Mouse (Mus musculus): ENCODE results near the gene Tmem240.
"Not testable (repeated sequence)": the region's sequence is repeated elsewhere in the genome, so short reads cannot be mapped to it uniquely, and the experiment has no call there.

The Tmem240 gene

GRCm38 (mm10) chr4:155734350-155734941 is at the start of gene Tmem240:
Gene Tmem240 (plus strand): TSS chr4:155734800.
- peak; percentile 87 for DNase-seq (ENCODE audit: low spot score)

- DNase-seq (ENCODE audit: low spot score): not testable (repeated sequence)
Measured at GRCm38 (mm10) chr4:155687764-155688163, 46.8 kb upstream of the Tmem240 start.

- no peak for DNase-seq (ENCODE audit: low spot score)
Measured at GRCm38 (mm10) chr4:155690571-155691375, 43.8 kb upstream of the Tmem240 start.

- no peak for DNase-seq (ENCODE audit: low spot score)
Measured at GRCm38 (mm10) chr4:155692421-155692820, 42.2 kb upstream of the Tmem240 start.

- DNase-seq (ENCODE audit: low spot score): peak; percentile 72
Measured at GRCm38 (mm10) chr4:155694111-155694481, 40.5 kb upstream of the Tmem240 start, which contains the start of gene Fndc10. Gene Fndc10 (plus strand): TSS chr4:155694342.

- DNase-seq (ENCODE audit: low spot score): peak; percentile 73
Measured at GRCm38 (mm10) chr4:155694482-155695401, 39.9 kb upstream of the Tmem240 start.

GRCm38 (mm10) chr4:155695531-155696062 is 39.0 kb upstream of the Tmem240 start:
- DNase-seq (ENCODE audit: low spot score): no peak

- DNase-seq (ENCODE audit: low spot score): no peak
Measured at GRCm38 (mm10) chr4:155696261-155697255, 38.0 kb upstream of the Tmem240 start.

GRCm38 (mm10) chr4:155700425-155700824 is 34.2 kb upstream of the Tmem240 start:
- DNase-seq (ENCODE audit: low spot score): peak; percentile 51

- no peak for DNase-seq (ENCODE audit: low spot score)
Measured at GRCm38 (mm10) chr4:155703425-155703929, 31.1 kb upstream of the Tmem240 start.

- peak; percentile 96 for DNase-seq (ENCODE audit: low spot score)
Measured at GRCm38 (mm10) chr4:155704721-155705591, 29.6 kb upstream of the Tmem240 start, which contains the start of gene Ssu72. Gene Ssu72 (plus strand): TSS chr4:155704800.

GRCm38 (mm10) chr4:155705592-155705929 is 29.0 kb upstream of the Tmem240 start:
- DNase-seq (ENCODE audit: low spot score): no peak

- DNase-seq (ENCODE audit: low spot score): no peak
Measured at GRCm38 (mm10) chr4:155708582-155708981, 26.0 kb upstream of the Tmem240 start.

GRCm38 (mm10) chr4:155708988-155709387 is 25.6 kb upstream of the Tmem240 start:
- no peak for DNase-seq (ENCODE audit: low spot score)

GRCm38 (mm10) chr4:155710521-155711252 is 23.9 kb upstream of the Tmem240 start:
- peak; percentile 32 for DNase-seq (ENCODE audit: low spot score)

GRCm38 (mm10) chr4:155721668-155722083 is 12.9 kb upstream of the Tmem240 start:
- DNase-seq (ENCODE audit: low spot score): peak; percentile 59

- peak; percentile 30 for DNase-seq (ENCODE audit: low spot score)
Measured at GRCm38 (mm10) chr4:155727993-155728392, 6.6 kb upstream of the Tmem240 start.

- no peak for DNase-seq (ENCODE audit: low spot score)
Measured at GRCm38 (mm10) chr4:155733267-155733666, 1.3 kb upstream of the Tmem240 start.

Data from retina, embryonic 14.5 days (tissue).